Mouse (Mus musculus) olfactory bulb, adult 2 months (tissue): ENCODE data around the gene Atp5b.

Experiments used
- CTCF ChIP-seq: fragments of 200-500 bp; IDR thresholded peaks from 2 replicates; pipeline ENCODE4 v1.5.1; 2012; ENCODE audit warnings: low read depth, mild to moderate bottlenecking, low read length, moderate library complexity; ENCODE audit not compliant: insufficient read depth
- POLR2A ChIP-seq: fragments of 200-500 bp; IDR thresholded peaks from 2 replicates; pipeline ENCODE4 v1.6.1; 2012; ENCODE audit warnings: mild to moderate bottlenecking, low read depth, low read length, moderate library complexity; ENCODE audit not compliant: insufficient read depth

GRCm38 (mm10) chr10:128135374-128135773 is 52.3 kb downstream of the Atp5b start:
- TF ChIP-seq CTCF (no peak), POLR2A (no peak)
